Mouse (Mus musculus): ENCODE measurements at regions not wholly inside any gene's neighbourhood (a gene's known extent, or its start where the extent isn't known, plus 50 kb on each side); places are given as distances from the start of the nearest gene placed in this dataset.

- no peak overlapping the region for H3K4me3 ChIP-seq (replicated peaks)
- WGBS (ENCODE audit: insufficient replicate concordance), result 80% methylated on average over 4 of the region's 4 CpGs
Observed at GRCm38 (mm10) chr13:83884226-83884625, 337.9 kb upstream of the Tmem161b start.

GRCm38 (mm10) chr13:83884766-83885543 lies 337.1 kb upstream of the Tmem161b start:
- H3K9me3 ChIP-seq (replicated peaks), result no peaks in the 10 kb centered on the region

More at GRCm38 (mm10) chr13:83884226-83884625, 337.9 kb upstream of the Tmem161b start:
- no peak for ATAC-seq (ENCODE audit: low read depth)
- DNase-seq, result no peak
- Histone ChIP-seq H3K9ac (no peak overlapping the region), H3K4me2 (no peak overlapping the region), H3K27ac (no peak overlapping the region), H3K4me1 (replicated peaks) (no peaks in the 10 kb centered on the region), H3K27me3 (no peaks in the 10 kb centered on the region), H3K9me3 (replicated peaks) (no peaks in the 10 kb centered on the region), H3K36me3 (no peaks in the 10 kb centered on the region)

GRCm38 (mm10) chr13:83885729-83886128 lies 336.4 kb upstream of the Tmem161b start:
- Histone ChIP-seq H3K4me3 (replicated peaks) (no peak overlapping the region), H3K4me2 (no peak overlapping the region), H3K9ac (no peak overlapping the region), H3K27me3 (no peaks in the 10 kb centered on the region), H3K4me1 (replicated peaks) (no peaks in the 10 kb centered on the region), H3K9me3 (replicated peaks) (no peaks in the 10 kb centered on the region), H3K27ac (no peak overlapping the region), H3K36me3 (no peaks in the 10 kb centered on the region)
- DNase-seq, result no peak
- no peak for ATAC-seq (ENCODE audit: low read depth)
- 51% methylated on average over 4 of the region's 4 CpGs for WGBS (ENCODE audit: insufficient replicate concordance)

More at GRCm38 (mm10) chr13:83884766-83885543, 337.1 kb upstream of the Tmem161b start:
- Histone ChIP-seq H3K27ac (no peak overlapping the region), H3K4me3 (replicated peaks) (no peak overlapping the region), H3K4me1 (replicated peaks) (no peaks in the 10 kb centered on the region), H3K27me3 (no peaks in the 10 kb centered on the region), H3K36me3 (no peaks in the 10 kb centered on the region), H3K9ac (no peak overlapping the region), H3K4me2 (no peak overlapping the region)
- no peak for DNase-seq
- no peak for ATAC-seq (ENCODE audit: low read depth)
- 64% methylated on average over 13 of the region's 13 CpGs for WGBS (ENCODE audit: insufficient replicate concordance)

- no peak overlapping the region for H3K27ac ChIP-seq
- 52% methylated on average over 2 of the region's 2 CpGs for WGBS (ENCODE audit: insufficient replicate concordance)
- H3K4me1 ChIP-seq (replicated peaks), result no peaks in the 10 kb centered on the region
- H3K9me3 ChIP-seq (replicated peaks), result no peaks in the 10 kb centered on the region
- no peaks in the 10 kb centered on the region for H3K36me3 ChIP-seq
- H3K27me3 ChIP-seq, result no peaks in the 10 kb centered on the region
- DNase-seq, result no peak
- H3K4me2 ChIP-seq, result no peak overlapping the region
- H3K9ac ChIP-seq, result no peak overlapping the region
- no peak overlapping the region for H3K4me3 ChIP-seq (replicated peaks)
- no peak for ATAC-seq (ENCODE audit: low read depth)
Observed at GRCm38 (mm10) chr13:83914697-83915096, 307.4 kb upstream of the Tmem161b start.

GRCm38 (mm10) chr13:83932761-83933160 lies 289.3 kb upstream of the Tmem161b start:
- WGBS (ENCODE audit: insufficient replicate concordance), result 48% methylated on average over 2 of the region's 2 CpGs

GRCm38 (mm10) chr13:83946495-83946894 lies 275.6 kb upstream of the Tmem161b start:
- Histone ChIP-seq H3K9ac (no peak overlapping the region), H3K4me3 (replicated peaks) (no peak overlapping the region), H3K36me3 (no peaks in the 10 kb centered on the region), H3K9me3 (replicated peaks) (no peaks in the 10 kb centered on the region), H3K4me1 (replicated peaks) (no peaks in the 10 kb centered on the region), H3K27ac (no peak overlapping the region), H3K27me3 (no peaks in the 10 kb centered on the region), H3K4me2 (no peak overlapping the region)
- WGBS (ENCODE audit: insufficient replicate concordance), result 50% methylated on average over 4 of the region's 4 CpGs
- DNase-seq (no peak), ATAC-seq (ENCODE audit: low read depth) (no peak)

More at GRCm38 (mm10) chr13:83932761-83933160, 289.3 kb upstream of the Tmem161b start:
- no peak overlapping the region for H3K4me3 ChIP-seq (replicated peaks)
- H3K9me3 ChIP-seq (replicated peaks), result no peaks in the 10 kb centered on the region
- H3K36me3 ChIP-seq, result no peaks in the 10 kb centered on the region
- H3K27ac ChIP-seq, result no peak overlapping the region
- no peaks in the 10 kb centered on the region for H3K27me3 ChIP-seq
- no peak for DNase-seq
- no peak overlapping the region for H3K4me2 ChIP-seq
- ATAC-seq (ENCODE audit: low read depth), result no peak
- no peak overlapping the region for H3K9ac ChIP-seq
- no peaks in the 10 kb centered on the region for H3K4me1 ChIP-seq (replicated peaks)

GRCm38 (mm10) chr13:83951163-83951562 lies 270.9 kb upstream of the Tmem161b start:
- no peaks in the 10 kb centered on the region for H3K36me3 ChIP-seq
- H3K4me1 ChIP-seq (replicated peaks), result no peaks in the 10 kb centered on the region
- H3K9ac ChIP-seq, result no peak overlapping the region
- ATAC-seq (ENCODE audit: low read depth), result no peak
- no peaks in the 10 kb centered on the region for H3K27me3 ChIP-seq
- no peak overlapping the region for H3K4me3 ChIP-seq (replicated peaks)
- no peak overlapping the region for H3K27ac ChIP-seq
- no peak for DNase-seq
- no peak overlapping the region for H3K4me2 ChIP-seq
- H3K9me3 ChIP-seq (replicated peaks), result no peaks in the 10 kb centered on the region

- no peak overlapping the region for H3K4me2 ChIP-seq
- no peaks in the 10 kb centered on the region for H3K4me1 ChIP-seq (replicated peaks)
- WGBS (ENCODE audit: insufficient replicate concordance), result 48% methylated on average over 3 of the region's 3 CpGs
- no peak overlapping the region for H3K27ac ChIP-seq
- no peaks in the 10 kb centered on the region for H3K36me3 ChIP-seq
- no peaks in the 10 kb centered on the region for H3K27me3 ChIP-seq
- ATAC-seq (ENCODE audit: low read depth), result no peak
- no peaks in the 10 kb centered on the region for H3K9me3 ChIP-seq (replicated peaks)
- DNase-seq, result no peak
- H3K9ac ChIP-seq, result no peak overlapping the region
- H3K4me3 ChIP-seq (replicated peaks), result no peak overlapping the region
Observed at GRCm38 (mm10) chr13:83951808-83952207, 270.3 kb upstream of the Tmem161b start.

GRCm38 (mm10) chr13:83952353-83952752 lies 269.7 kb upstream of the Tmem161b start:
- Histone ChIP-seq H3K4me3 (replicated peaks) (no peak overlapping the region), H3K9ac (no peak overlapping the region), H3K4me1 (replicated peaks) (no peaks in the 10 kb centered on the region), H3K9me3 (replicated peaks) (no peaks in the 10 kb centered on the region), H3K27ac (no peak overlapping the region), H3K36me3 (no peaks in the 10 kb centered on the region), H3K4me2 (no peak overlapping the region), H3K27me3 (no peaks in the 10 kb centered on the region)
- ATAC-seq (ENCODE audit: low read depth) (no peak), DNase-seq (no peak)
- 41% methylated on average over 4 of the region's 4 CpGs for WGBS (ENCODE audit: insufficient replicate concordance)

- no peaks in the 10 kb centered on the region for H3K4me1 ChIP-seq (replicated peaks)
- H3K4me3 ChIP-seq (replicated peaks), result no peak overlapping the region
- WGBS (ENCODE audit: insufficient replicate concordance), result 51% methylated on average over 4 of the region's 4 CpGs
- H3K27ac ChIP-seq, result no peak overlapping the region
- H3K9me3 ChIP-seq (replicated peaks), result no peaks in the 10 kb centered on the region
- no peak overlapping the region for H3K9ac ChIP-seq
- H3K4me2 ChIP-seq, result no peak overlapping the region
- no peaks in the 10 kb centered on the region for H3K27me3 ChIP-seq
- DNase-seq, result no peak
- no peaks in the 10 kb centered on the region for H3K36me3 ChIP-seq
- ATAC-seq (ENCODE audit: low read depth), result no peak
Observed at GRCm38 (mm10) chr13:83952862-83953261, 269.2 kb upstream of the Tmem161b start.

GRCm38 (mm10) chr13:83955701-83956100 lies 266.4 kb upstream of the Tmem161b start:
- Histone ChIP-seq H3K4me1 (replicated peaks) (no peaks in the 10 kb centered on the region), H3K27ac (no peak overlapping the region), H3K27me3 (no peaks in the 10 kb centered on the region), H3K9me3 (replicated peaks) (no peaks in the 10 kb centered on the region), H3K36me3 (no peaks in the 10 kb centered on the region), H3K4me2 (no peak overlapping the region), H3K4me3 (replicated peaks) (no peak overlapping the region), H3K9ac (no peak overlapping the region)
- no peak for ATAC-seq (ENCODE audit: low read depth)
- 59% methylated on average over 5 of the region's 5 CpGs for WGBS (ENCODE audit: insufficient replicate concordance)
- no peak for DNase-seq

- H3K36me3 ChIP-seq, result no peaks in the 10 kb centered on the region
- no peaks in the 10 kb centered on the region for H3K4me1 ChIP-seq (replicated peaks)
- DNase-seq (no peak), ATAC-seq (ENCODE audit: low read depth) (no peak)
- no peak overlapping the region for H3K27ac ChIP-seq
- no peak overlapping the region for H3K4me3 ChIP-seq (replicated peaks)
- H3K27me3 ChIP-seq, result no peaks in the 10 kb centered on the region
- H3K9ac ChIP-seq, result no peak overlapping the region
- no peaks in the 10 kb centered on the region for H3K9me3 ChIP-seq (replicated peaks)
- H3K4me2 ChIP-seq, result no peak overlapping the region
Observed at GRCm38 (mm10) chr13:83978541-83978940, 243.6 kb upstream of the Tmem161b start.
